Mouse (Mus musculus) midbrain, embryonic 16.5 days (tissue): Measurements from ENCODE around the gene Dcaf7. TPM values are rescaled to one million over a fixed set of nuclear protein-coding genes. Genes with fewer than 3 reads are reported as not detected.
"Not testable (repeated sequence)": the region's sequence is repeated elsewhere in the genome, so short reads cannot be mapped to it uniquely, and the experiment has no call there.

Experiments
- ATAC-seq: fragments of 200-750 bp; cut with Nextera tagmentation; 2 replicates; pipeline ENCODE4 v1.8.0; 2017; ENCODE audit warnings: moderate TSS enrichment
- H3K27ac ChIP-seq: fragments of 300-500 bp; sonication (generic); 2 replicates; pipeline ENCODE4 v1.5.1; 2014; ENCODE audit warnings: mild to moderate bottlenecking, low read length, mixed read lengths
- H3K27me3 ChIP-seq: fragments of 300-500 bp; sonication (generic); 2 replicates; pipeline ENCODE4 v1.6.1; 2014; ENCODE audit warnings: low read depth, low read length, mixed read lengths; ENCODE audit not compliant: control insufficient read depth, insufficient read depth
- H3K36me3 ChIP-seq: fragments of 300-500 bp; sonication (generic); 2 replicates; pipeline ENCODE4 v1.6.1; 2014; ENCODE audit warnings: mild to moderate bottlenecking, low read length, moderate library complexity, mixed read lengths; ENCODE audit not compliant: control insufficient read depth, insufficient read depth
- H3K4me1 ChIP-seq: fragments of 300-500 bp; sonication (generic); 2 replicates; pipeline ENCODE4 v1.6.1; 2014; ENCODE audit warnings: mild to moderate bottlenecking, low read length, mixed read lengths; ENCODE audit not compliant: control insufficient read depth, insufficient read depth
- H3K4me2 ChIP-seq: fragments of 300-500 bp; sonication (generic); 2 replicates; pipeline ENCODE4 v1.6.1; 2014; ENCODE audit warnings: mild to moderate bottlenecking, low read length, mixed read lengths
- H3K4me3 ChIP-seq: fragments of 300-500 bp; sonication (generic); 2 replicates; pipeline ENCODE4 v1.5.1; 2014; ENCODE audit warnings: low read depth, mild to moderate bottlenecking, low read length, moderate library complexity, mixed read lengths
- H3K9ac ChIP-seq: fragments of 300-500 bp; sonication (generic); 2 replicates; pipeline ENCODE4 v1.6.1; 2014; ENCODE audit warnings: low read depth, low read length, mixed read lengths
- H3K9me3 ChIP-seq: fragments of 300-500 bp; sonication (generic); replicated peaks from 2 replicates; pipeline ENCODE4 v1.6.1; 2014; ENCODE audit warnings: mild to moderate bottlenecking, low read length, mixed read lengths; ENCODE audit not compliant: control insufficient read depth, poor library complexity, severe bottlenecking
- WGBS: fragments of 180-500 bp; shearing (Covaris S2); extraction: QIAGEN DNeasy Blood & Tissue Kit; methylation state at CpG from one replicate; pipeline ENCODE4 v1.1.7; 2014; 5-methylcytosine and 5-hydroxymethylcytosine counted together
- polyA plus RNA-seq: library from polyadenylated mRNA; unstranded; fragments of >200 nt; fragmentation: Nextera tagmentation; extraction: Ambion mirVana; gene quantifications from 2 replicates; pipeline ENCODE4 v1.2.1, GENCODE M21; 2015

The Dcaf7 gene
- polyA plus RNA-seq, 1 experiment from 2014 or later: 187 TPM

- not testable (repeated sequence) for H3K9me3 ChIP-seq, H3K27me3 ChIP-seq, H3K36me3 ChIP-seq, ATAC-seq, H3K4me1 ChIP-seq
- Histone ChIP-seq H3K4me2 (peak overlapping the region; percentile 95), H3K4me3 (peak overlapping the region; percentile 86), H3K9ac (peak overlapping the region; percentile 89), H3K27ac (peak overlapping the region; percentile 85)
- 19% methylated on average over 23 of the region's 23 CpGs for WGBS
Measured at GRCm38 (mm10) chr11:106066616-106067015, 29.9 kb downstream of the Dcaf7 start.

DNA sequence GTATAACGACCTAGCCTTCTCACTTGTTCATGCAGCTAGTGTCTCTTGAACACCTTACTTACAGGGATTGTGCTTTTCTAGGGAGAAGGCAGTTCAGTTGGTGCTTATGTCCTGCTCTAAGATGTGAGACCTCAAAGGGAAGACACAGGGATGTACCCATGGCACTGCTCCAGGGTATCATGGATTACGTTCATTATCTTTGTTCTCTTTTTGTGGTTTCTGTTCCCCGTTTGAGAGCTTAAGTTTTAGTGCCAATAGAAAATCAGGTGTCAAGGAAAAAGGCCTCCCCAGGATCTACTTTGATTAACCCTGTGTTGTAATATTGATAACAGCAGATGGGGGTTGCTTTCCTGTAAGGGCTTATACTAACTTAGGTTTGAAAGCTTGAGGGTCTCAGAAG, 37.1 kb downstream of the Dcaf7 start:
- Histone ChIP-seq H3K4me3 (no peak overlapping the region), H3K4me1 (no peaks in the 10 kb centered on the region), H3K9ac (no peak overlapping the region), H3K9me3 (no peaks in the 10 kb centered on the region), H3K36me3 (peaks cover 5% of the 10 kb centered on the region), H3K4me2 (no peak overlapping the region), H3K27me3 (no peaks in the 10 kb centered on the region), H3K27ac (no peak overlapping the region)
- ATAC-seq: no peak
- 84% methylated on average over 3 of the region's 3 CpGs for WGBS

DNA sequence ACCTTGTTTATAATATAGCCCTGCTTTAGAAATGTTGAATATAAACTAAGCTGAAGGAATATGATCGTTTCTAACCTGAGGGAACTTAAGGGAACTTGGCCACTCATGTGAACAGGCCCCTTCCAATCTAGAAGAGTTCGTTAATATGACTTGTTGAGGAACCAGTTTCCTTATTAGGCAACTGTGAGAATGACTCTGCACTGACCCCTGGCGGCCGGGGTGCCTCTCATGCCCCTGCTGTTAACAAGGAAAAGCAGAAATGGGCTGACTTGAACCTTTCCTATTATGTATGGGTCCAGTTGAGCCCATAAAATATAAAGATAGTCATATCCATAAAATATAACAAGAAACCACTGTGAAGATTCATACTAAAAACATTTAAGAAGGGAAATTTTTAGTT, 39.6 kb downstream of the Dcaf7 start:
- peaks cover 5% of the 10 kb centered on the region for H3K36me3 ChIP-seq
- H3K4me3 ChIP-seq: no peak overlapping the region
- H3K27me3 ChIP-seq: no peaks in the 10 kb centered on the region
- no peak overlapping the region for H3K9ac ChIP-seq
- 5% methylated on average over 4 of the region's 4 CpGs for WGBS
- no peaks in the 10 kb centered on the region for H3K9me3 ChIP-seq
- ATAC-seq: no peak
- no peak overlapping the region for H3K4me2 ChIP-seq
- H3K4me1 ChIP-seq: no peaks in the 10 kb centered on the region
- no peak overlapping the region for H3K27ac ChIP-seq

- under 1% methylated on average over 67 of the region's 69 CpGs for WGBS
- H3K27ac ChIP-seq: peak within 1 kb of the TSS; percentile 94
Measured at GRCm38 (mm10) chr11:106083708-106084701, 47.3 kb downstream of the Dcaf7 start, which contains the start of gene Map3k3. TSS of gene Map3k3 (plus strand) at chr11:106084613.

GRCm38 (mm10) chr11:106084911-106085561, 48.4 kb downstream of the Dcaf7 start:
- peak overlapping the region; percentile 92 for H3K9ac ChIP-seq
- peak; percentile 67 for ATAC-seq
- H3K27ac ChIP-seq: peak overlapping the region; percentile 94
- peak overlapping the region; percentile 60 for H3K4me2 ChIP-seq
- H3K36me3 ChIP-seq: no peaks in the 10 kb centered on the region
- H3K4me3 ChIP-seq: peak overlapping the region; percentile 99
- peaks cover 13% of the 10 kb centered on the region for H3K4me1 ChIP-seq
- under 1% methylated on average over 53 of the region's 61 CpGs for WGBS
- no peaks in the 10 kb centered on the region for H3K9me3 ChIP-seq
- no peaks in the 10 kb centered on the region for H3K27me3 ChIP-seq

More at GRCm38 (mm10) chr11:106083708-106084701, 47.3 kb downstream of the Dcaf7 start, which contains the start of gene Map3k3:
- no peaks in the 10 kb centered on the region for H3K36me3 ChIP-seq
- H3K4me2 ChIP-seq: peak within 1 kb of the TSS; percentile 80
- H3K4me1 ChIP-seq: peaks cover 13% of the 10 kb centered on the region
- H3K4me3 ChIP-seq: peak within 1 kb of the TSS; percentile 99
- ATAC-seq: peak; percentile 99
- H3K9ac ChIP-seq: peak within 1 kb of the TSS; percentile 92
- H3K27me3 ChIP-seq: no peaks in the 10 kb centered on the region
- H3K9me3 ChIP-seq: no peaks in the 10 kb centered on the region

- H3K4me3 ChIP-seq: no peak overlapping the region
- no peaks in the 10 kb centered on the region for H3K27me3 ChIP-seq
- no peaks in the 10 kb centered on the region for H3K9me3 ChIP-seq
- H3K4me1 ChIP-seq: no peaks in the 10 kb centered on the region
- peaks cover 4% of the 10 kb centered on the region for H3K36me3 ChIP-seq
- H3K9ac ChIP-seq: no peak overlapping the region
- ATAC-seq: no peak
- 97% methylated on average over 1 of the region's 1 CpGs for WGBS
- H3K4me2 ChIP-seq: no peak overlapping the region
- no peak overlapping the region for H3K27ac ChIP-seq
Measured at GRCm38 (mm10) chr11:106098223-106098622, 61.6 kb downstream of the Dcaf7 start.

GRCm38 (mm10) chr11:106102866-106103265, 66.2 kb downstream of the Dcaf7 start:
- H3K36me3 ChIP-seq: peaks cover 4% of the 10 kb centered on the region
- no peak overlapping the region for H3K9ac ChIP-seq
- H3K4me1 ChIP-seq: no peaks in the 10 kb centered on the region
- no peak overlapping the region for H3K4me3 ChIP-seq
- no peak overlapping the region for H3K27ac ChIP-seq
- no peaks in the 10 kb centered on the region for H3K9me3 ChIP-seq
- no peak overlapping the region for H3K4me2 ChIP-seq
- no peaks in the 10 kb centered on the region for H3K27me3 ChIP-seq
- 92% methylated on average over 3 of the region's 3 CpGs for WGBS
- no peak for ATAC-seq

DNA sequence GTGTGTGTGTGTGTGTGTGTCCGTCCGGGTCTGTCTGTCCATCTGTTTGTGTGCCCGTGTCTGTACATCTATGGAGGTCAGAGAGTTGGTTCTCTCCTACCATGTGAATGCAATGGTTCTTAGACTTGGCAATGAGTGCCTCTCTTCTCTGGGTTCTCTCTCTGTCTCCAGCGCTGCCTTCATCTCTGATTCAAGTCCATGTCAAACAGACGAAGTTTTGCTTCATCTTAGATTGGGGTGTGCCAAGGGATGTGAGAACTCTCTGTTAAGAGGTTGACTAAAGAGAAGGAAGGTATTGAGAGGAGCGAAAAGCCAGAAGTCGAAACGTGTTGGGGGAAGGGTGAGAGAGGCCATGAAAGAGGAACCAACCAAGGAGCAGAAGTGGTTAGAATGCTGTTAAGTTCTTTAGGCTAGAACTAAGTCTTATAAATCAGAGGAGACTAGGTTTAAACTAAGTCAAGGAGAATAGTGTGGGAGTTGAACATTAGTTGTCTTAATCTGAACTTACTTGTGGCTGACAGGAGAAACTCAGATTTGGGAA, 69.4 kb downstream of the Dcaf7 start:
- Histone ChIP-seq H3K27ac (no peak overlapping the region), H3K9ac (no peak overlapping the region), H3K36me3 (peaks cover 4% of the 10 kb centered on the region), H3K4me3 (no peak overlapping the region), H3K4me1 (no peaks in the 10 kb centered on the region), H3K9me3 (no peaks in the 10 kb centered on the region), H3K27me3 (no peaks in the 10 kb centered on the region), H3K4me2 (no peak overlapping the region)
- no peak for ATAC-seq
- WGBS: 84% methylated on average over 8 of the region's 8 CpGs
